Mouse (Mus musculus): ENCODE measurements around the gene Slfnl1. TPM values are rescaled to one million over a fixed set of nuclear protein-coding genes. Genes with fewer than 3 reads are reported as not detected.

The Slfnl1 gene
- total RNA-seq, 2 experiments from 2014 or later: not detected

GRCm38 (mm10) chr4:120581711-120582110 is 49.7 kb downstream of the Slfnl1 start:
- DNase-seq: no peak

Other genes starting within 250 kb of the Slfnl1 start
- 1 to 10 TPM; 7.0 to 8.9 TPM for gene Foxo6, start 244.9 kb upstream of the Slfnl1 start, total RNA-seq (2021)
- 10 to 100 TPM; 36.4 to 39.8 TPM for gene Scmh1, start 127.0 kb upstream of the Slfnl1 start, total RNA-seq (2021)
- gene Ctps, start 38.0 kb downstream of the Slfnl1 start, total RNA-seq (2021): 10 to 100 TPM; 13.3 to 14.8 TPM
- not detected for gene Gm8439, start 56.5 kb downstream of the Slfnl1 start, total RNA-seq (2021)
- 10 to 100 TPM; 15.0 to 32.1 TPM for gene Cited4, start 134.3 kb downstream of the Slfnl1 start, total RNA-seq (2021)
- gene Kcnq4, start 216.4 kb downstream of the Slfnl1 start, total RNA-seq (2021): 10 to 100 TPM; 15.9 to 18.0 TPM